Mouse (Mus musculus) embryo, embryonic 11 days (tissue): ENCODE measurements around the gene 1810010H24Rik.
"Not testable (repeated sequence)": the region's sequence is repeated elsewhere in the genome, so short reads cannot be mapped to it uniquely, and the experiment has no call there.

Experiments
- DNase-seq: peaks from one replicate; pipeline ENCODE4 v3.0.0-alpha.2; 2015

The 1810010H24Rik gene

GRCm38 (mm10) chr11:107025411-107026321, at the start of gene 1810010H24Rik:
Gene 1810010H24Rik (plus strand): TSS chr11:107025681.
- peak; percentile 60 for DNase-seq

DNA sequence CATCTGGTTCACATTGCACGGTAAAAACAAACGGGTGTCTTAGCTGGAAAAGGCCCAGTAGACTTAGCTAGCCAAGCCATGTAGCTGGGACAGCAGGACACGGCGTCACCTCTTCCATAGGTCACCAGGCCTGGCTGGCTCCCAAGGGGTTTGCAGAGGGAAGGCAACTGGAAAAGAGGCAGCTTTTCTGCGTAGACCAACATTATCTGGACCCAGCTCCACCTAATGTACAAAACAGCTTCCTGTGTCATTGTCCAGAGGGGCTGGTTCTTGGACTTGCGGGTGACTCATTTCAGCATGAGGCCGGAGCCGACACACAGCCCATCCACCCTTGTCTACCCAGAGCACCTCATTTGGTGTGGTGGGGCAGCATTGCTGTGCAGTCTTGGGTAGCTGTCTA, 49.3 kb upstream of the 1810010H24Rik start:
- DNase-seq: no peak

- peak; percentile 83 for DNase-seq
Measured at GRCm38 (mm10) chr11:106980455-106980854, 45.0 kb upstream of the 1810010H24Rik start.

GRCm38 (mm10) chr11:106981787-106982186, 43.7 kb upstream of the 1810010H24Rik start:
- DNase-seq: no peak

DNA sequence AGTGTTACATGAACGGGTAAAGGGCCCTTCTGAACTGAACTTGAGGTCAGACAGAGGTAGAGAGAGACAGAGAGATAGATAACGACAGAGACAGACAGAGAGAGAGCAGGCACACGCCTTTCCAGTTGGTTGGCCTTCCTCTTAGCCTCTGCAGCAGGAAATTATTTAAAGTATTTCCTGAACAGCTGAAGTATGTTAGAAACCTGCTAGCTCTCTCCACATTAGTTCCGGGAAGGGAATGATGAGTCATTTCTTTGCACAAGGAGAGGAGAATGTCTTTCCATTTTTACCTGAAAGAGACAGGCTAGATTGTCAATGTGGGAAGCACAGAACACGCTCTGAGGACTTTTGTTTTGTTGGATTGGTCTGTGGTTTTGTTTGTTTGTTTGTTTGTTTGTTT, 43.1 kb upstream of the 1810010H24Rik start:
- DNase-seq: no peak

DNA sequence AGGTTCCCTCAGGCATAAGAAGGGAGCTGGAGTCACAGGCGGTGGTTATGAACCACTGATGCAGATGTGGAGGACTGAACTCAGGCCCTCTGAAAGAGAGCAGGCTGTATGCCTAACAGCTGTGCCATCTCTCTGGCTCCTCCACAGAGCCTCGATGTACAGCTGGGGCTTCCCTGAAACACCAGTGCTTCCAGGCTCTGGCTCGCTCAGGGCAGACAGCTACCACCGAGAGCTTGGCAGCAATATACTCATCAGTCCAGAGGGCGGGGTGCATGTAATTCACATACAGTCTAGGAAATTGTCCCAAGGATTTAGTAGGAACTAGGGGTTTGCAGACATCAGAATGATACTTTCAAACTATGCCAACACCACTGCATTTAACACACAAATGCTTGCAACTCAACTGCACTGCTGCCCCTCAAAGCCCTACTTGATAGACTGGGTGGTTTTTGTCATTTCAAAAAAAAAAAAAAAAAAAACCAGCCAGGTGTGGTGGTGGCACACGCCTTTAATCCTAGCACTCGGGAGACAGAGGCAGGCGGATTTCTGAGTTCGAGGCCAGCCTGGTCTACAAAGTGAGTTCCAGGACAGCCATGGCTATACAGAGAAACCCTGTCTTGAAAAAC, 39.4 kb upstream of the 1810010H24Rik start:
- not testable (repeated sequence) for DNase-seq

DNA sequence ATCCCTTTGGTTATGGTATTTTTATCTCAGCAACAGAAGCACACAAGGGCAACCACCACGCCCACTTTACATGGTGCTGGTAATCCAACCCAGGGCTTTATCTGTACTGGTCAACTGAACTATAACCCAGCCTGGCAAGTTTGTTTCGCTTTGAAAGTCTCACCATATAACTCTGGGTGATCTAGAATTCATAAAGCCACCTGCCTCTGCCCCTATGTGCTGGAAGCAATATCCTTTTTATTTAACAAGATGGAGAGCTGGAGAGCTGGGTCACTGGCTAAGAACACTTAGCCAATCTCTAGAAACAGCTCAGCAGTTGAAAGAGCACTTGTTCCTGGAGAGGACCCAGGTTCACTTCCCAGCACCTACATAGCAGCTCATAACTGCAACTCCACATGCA, 38.1 kb upstream of the 1810010H24Rik start:
- DNase-seq: no peak

DNA sequence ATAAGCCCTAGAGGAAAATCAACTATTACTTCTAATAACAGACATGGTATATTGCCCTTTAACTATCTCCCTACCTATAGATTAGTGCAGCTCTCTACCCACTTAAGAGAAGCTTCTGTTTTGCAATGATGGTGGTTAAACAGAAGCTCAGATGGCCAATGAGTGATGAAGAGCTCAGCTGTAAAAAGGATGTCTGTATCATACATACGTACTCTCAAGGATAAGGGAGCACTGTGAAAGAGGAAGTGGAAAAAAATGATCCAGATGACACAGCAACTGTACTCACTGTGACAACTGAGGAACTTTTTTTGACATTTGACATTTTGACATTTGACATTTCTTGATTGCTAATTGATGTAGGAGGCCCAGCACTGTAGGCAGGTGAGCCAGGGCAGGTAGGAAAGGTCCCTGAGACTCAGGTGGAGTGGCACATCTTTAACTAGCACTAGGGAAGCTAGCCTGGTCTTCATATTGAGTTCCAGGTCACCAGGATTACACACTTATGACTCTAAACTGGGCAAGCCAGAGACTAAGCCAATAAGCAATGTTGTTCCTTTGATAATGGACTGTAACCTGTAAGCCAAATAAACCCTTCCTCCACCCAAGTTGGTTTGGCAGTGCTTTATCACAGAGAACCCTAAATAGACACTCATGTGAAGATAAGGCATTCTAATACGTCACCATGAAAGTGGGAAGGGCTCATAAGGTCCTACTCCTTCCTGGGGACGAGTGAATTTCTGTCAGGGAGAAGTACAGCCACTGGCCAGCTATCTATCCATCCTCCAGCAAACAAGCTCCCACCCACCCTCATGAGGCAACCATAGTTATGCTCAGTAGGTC, 31.0 kb upstream of the 1810010H24Rik start:
- no peak for DNase-seq

- not testable (repeated sequence) for DNase-seq
Measured at GRCm38 (mm10) chr11:106996492-106996891, 29.0 kb upstream of the 1810010H24Rik start.

- no peak for DNase-seq
Measured at GRCm38 (mm10) chr11:106997976-106998375, 27.5 kb upstream of the 1810010H24Rik start.

- DNase-seq: peak; percentile 50
Measured at GRCm38 (mm10) chr11:106998651-106999150, 26.8 kb upstream of the 1810010H24Rik start.

- DNase-seq: peak; percentile 94
Measured at GRCm38 (mm10) chr11:106999151-106999948, 26.1 kb upstream of the 1810010H24Rik start, which contains the start of gene Kpna2. Gene Kpna2 (minus strand): TSS chr11:106999541.

GRCm38 (mm10) chr11:106999949-107000513, 25.4 kb upstream of the 1810010H24Rik start:
- DNase-seq: no peak

DNA sequence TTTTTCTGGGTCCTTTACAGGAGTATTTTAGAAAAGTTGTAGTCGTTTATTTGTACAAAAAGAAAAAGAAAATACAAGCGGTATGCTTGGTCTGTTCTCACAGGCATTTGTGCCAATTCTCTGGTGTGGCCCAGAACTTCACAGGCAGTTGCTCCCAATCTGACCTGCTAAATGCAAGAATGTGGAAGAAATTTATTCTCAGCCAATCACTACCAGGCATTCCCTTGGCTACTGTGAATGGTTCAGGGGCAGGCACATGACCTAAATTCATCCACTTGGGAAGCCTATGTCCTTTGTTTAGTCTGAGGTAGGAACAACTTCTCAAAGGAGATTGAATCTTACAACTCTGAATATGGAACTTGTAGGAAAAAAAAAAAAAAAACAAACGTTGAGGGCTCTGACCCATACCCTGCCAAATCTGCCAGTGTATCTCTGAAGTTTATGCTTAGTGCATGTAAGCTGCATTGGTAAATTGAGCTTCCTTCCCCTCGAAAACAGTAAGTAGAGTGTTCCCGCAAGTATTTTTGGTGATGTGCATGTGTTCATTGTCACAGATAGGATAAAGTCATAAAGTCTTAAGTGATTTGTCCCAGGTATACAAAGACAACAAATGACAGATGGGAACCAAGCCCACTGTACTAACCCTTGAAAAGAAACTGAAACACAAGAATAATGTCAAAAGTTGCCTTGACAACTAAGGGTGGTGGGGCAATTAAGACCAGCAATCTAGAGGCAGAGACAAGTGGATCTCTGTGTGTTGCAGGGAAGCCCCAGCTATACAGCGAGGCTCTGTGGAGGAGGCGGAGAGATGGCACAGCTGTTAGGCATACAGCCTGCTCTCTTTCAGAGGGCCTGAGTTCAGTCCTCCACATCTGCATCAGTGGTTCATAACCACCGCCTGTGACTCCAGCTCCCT, 23.5 kb upstream of the 1810010H24Rik start:
- peak; percentile 73 for DNase-seq

DNA sequence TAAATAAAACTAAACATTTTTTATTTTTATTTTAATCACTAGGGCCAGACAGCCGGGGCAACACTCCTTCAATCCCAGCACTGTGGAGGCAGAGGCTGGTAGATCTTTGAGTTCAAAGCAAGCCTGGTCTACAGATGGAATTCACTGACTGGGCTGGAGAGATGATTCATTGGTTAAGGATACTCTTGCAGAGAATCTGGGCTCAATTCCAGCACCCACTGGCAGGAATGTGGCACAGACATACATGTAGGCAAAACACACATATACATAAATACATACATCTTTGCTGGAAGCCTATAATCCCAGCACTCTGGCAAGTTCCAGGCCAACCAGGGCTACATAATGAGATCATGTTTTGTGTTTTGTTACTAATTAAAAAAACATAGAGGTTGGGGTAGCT, 19.9 kb upstream of the 1810010H24Rik start:
- DNase-seq: no peak

DNA sequence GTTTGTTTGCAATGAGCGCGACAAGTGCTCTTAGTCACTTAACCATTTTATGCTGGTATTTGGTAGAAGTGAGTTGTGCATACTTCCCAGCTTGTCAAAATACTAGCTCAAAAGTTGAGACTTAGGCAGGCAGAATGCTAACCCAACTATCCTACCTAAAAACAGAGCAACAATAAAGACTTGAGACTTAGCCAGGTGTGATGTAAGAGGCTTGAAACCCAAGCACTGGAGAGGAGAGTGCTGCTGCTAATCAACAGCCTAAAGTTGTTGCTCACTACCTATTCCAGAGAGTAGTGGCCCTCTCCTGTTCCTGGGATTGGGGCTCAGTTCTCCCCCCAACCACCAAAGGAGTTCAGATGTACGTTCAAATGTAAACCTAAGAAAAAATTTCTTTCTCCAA, 15.0 kb upstream of the 1810010H24Rik start:
- DNase-seq: no peak

DNA sequence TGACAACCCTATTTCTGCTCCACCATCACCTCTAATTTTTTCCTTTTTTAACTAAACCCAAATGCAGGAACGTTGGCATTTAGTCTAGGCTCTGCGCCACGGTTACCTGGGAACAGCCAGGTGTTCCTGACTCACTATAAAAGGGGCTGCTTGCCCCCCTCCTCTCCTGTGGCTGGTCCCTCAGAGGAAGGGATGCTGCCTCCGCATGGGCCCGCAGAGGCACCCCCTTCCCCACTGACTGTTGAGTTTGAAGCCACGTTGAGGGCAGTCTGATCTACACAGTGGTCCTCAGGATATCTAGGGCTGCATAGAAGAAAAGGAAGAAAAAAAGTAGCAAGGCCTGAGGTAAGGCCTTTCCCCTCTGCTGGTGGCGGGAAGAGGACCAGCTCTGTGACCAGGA, 14.3 kb upstream of the 1810010H24Rik start:
- DNase-seq: no peak

GRCm38 (mm10) chr11:107011669-107012323, 13.7 kb upstream of the 1810010H24Rik start:
- DNase-seq: no peak

- peak; percentile 96 for DNase-seq
Measured at GRCm38 (mm10) chr11:107012324-107013017, 13.0 kb upstream of the 1810010H24Rik start.
